Mouse (Mus musculus): ENCODE data around the gene Vopp1.

- no peak for TF ChIP-seq POLR2AphosphoS5 (IDR thresholded peaks at IDR 0.05; ENCODE audit: insufficient replicate concordance, low read depth, low read length)
- TF ChIP-seq CTCF (IDR thresholded peaks at IDR 0.05; ENCODE audit: low read depth, low read length), result no peak
- TF ChIP-seq TAL1 (conservative IDR thresholded peaks at IDR 0.05; ENCODE audit: low read depth, low read length), result no peak
- no peak for TF ChIP-seq GATA1 (IDR thresholded peaks at IDR 0.05; ENCODE audit: borderline replicate concordance, low read length)
- no peak for TF ChIP-seq GATA2 (IDR thresholded peaks at IDR 0.05; ENCODE audit: borderline replicate concordance, low read depth, low read length)
Measured at GRCm38 (mm10) chr6:57745748-57746129, 79.2 kb downstream of the Vopp1 start.
